Mouse (Mus musculus) heart, adult 2 months (tissue): ENCODE results near the gene Loxl4.

Experiments
- CTCF ChIP-seq: fragments of 200-600 bp; IDR thresholded peaks from 2 replicates; pipeline ENCODE4 v1.8.1; 2022; ENCODE audit warnings: antibody characterized with exemption, mild to moderate bottlenecking, moderate library complexity
- EP300 ChIP-seq: fragments of 200-500 bp; IDR thresholded peaks from 2 replicates; pipeline ENCODE4 v1.6.1; 2011; ENCODE audit warnings: low read depth, low read length, control low read depth; ENCODE audit not compliant: insufficient read depth
- POLR2A ChIP-seq: fragments of 200-500 bp; IDR thresholded peaks from 2 replicates; pipeline ENCODE4 v1.6.1; 2011; ENCODE audit warnings: mild to moderate bottlenecking, low read depth, low read length, control low read depth; ENCODE audit not compliant: insufficient read depth

GRCm38 (mm10) chr19:42652425-42652824 lies 39.8 kb upstream of the Loxl4 start:
- no peak for TF ChIP-seq POLR2A
- no peak for TF ChIP-seq CTCF
- no peak for TF ChIP-seq EP300
